Mouse (Mus musculus) testis, adult 2 months (tissue): ENCODE data around the gene Fkbp11.

Source experiments
- CTCF ChIP-seq: fragments of 200-500 bp; IDR thresholded peaks from 2 replicates; pipeline ENCODE4 v1.5.1; 2012; ENCODE audit warnings: low read depth, mild to moderate bottlenecking, inconsistent platforms, low read length, moderate library complexity; ENCODE audit not compliant: control insufficient read depth, insufficient read depth, insufficient replicate concordance
- POLR2A ChIP-seq: fragments of 200-500 bp; IDR thresholded peaks from 2 replicates; pipeline ENCODE4 v1.6.1; 2012; ENCODE audit warnings: low read depth, mild to moderate bottlenecking, inconsistent platforms, low read length, moderate library complexity; ENCODE audit not compliant: control insufficient read depth

DNA sequence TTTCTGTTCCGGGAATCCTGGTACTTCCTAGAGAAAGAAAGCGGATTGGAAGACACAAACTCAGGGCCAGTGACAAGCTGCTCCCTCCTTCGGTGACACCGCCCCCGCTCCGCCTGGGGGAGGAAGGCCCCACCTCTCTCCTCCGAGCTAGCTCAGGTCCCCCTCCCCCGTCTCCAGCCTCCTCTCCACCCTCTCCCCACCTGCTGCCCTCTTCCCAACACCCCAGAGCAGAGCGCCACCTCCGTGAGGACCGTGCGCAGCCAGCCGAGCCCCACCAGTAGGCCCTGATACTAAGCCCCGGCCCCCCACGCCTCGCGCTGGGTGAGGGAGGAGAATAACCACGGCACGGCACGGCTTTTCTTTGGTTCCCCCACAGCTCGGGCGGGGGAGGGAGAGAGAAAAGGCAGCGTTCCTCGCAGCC lies 34.2 kb upstream of the Fkbp11 start:
- TF ChIP-seq CTCF (no peak), POLR2A (no peak)
